Mouse (Mus musculus): ENCODE data around the gene Lgals4.

DNA sequence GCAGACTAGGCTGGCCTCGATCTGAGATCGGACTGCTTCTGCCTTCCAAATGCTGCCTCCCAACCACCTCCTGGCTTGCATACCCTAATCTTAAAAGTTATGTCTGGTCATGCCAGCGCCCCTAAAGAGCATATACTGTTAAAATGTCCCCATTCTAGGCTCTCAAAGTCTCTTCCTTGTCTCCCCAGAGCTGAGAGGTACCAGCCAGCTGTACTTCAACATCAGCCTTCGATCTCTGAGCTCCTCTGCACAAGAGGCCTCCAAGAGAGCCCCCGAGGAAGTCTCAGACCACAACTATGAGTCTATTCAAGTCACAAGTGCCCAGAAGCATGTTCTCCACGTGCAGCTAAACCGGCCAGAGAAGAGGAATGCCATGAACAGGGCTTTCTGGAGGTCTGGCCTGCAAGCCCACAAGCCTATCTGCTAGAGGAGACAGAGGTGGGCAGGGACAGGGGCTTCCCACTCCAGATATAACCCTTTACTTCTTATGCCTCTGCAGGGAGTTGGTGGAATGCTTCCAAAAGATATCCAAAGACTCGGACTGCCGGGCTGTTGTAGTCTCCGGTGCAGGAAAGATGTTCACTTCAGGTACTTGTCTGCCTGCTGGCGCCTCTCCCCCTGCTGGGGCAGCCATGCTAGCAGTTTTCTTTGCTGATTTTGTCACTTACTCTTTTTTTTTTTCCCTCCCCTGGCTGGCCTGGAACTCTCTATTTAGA, 7.8 kb upstream of the Lgals4 start:
- TF ChIP-seq MAX (IDR thresholded peaks at IDR 0.05), result no peak
- TF ChIP-seq CTCF (IDR thresholded peaks at IDR 0.05; ENCODE audit: control insufficient read depth, insufficient read depth, insufficient read length), result no peak
